Mouse (Mus musculus): Measurements from ENCODE around the gene Gorasp2.

Gorasp2 gene

GRCm38 (mm10) chr2:70660887-70661714 lies at the start of gene Gorasp2:
TSS of gene Gorasp2 (plus strand) at chr2:70661576.
- DNase-seq = peak; percentile 97 to 99

- no peak for DNase-seq
Measured at GRCm38 (mm10) chr2:70614745-70615351, 46.5 kb upstream of the Gorasp2 start.

GRCm38 (mm10) chr2:70616076-70616475 lies 45.3 kb upstream of the Gorasp2 start:
- no peak for DNase-seq

GRCm38 (mm10) chr2:70616617-70617016 lies 44.8 kb upstream of the Gorasp2 start:
- DNase-seq = no peak

GRCm38 (mm10) chr2:70619232-70619835 lies 42.0 kb upstream of the Gorasp2 start:
- DNase-seq = no peak

- DNase-seq = peak; percentile 55 to 82
Measured at GRCm38 (mm10) chr2:70620225-70620624, 41.2 kb upstream of the Gorasp2 start.

DNA sequence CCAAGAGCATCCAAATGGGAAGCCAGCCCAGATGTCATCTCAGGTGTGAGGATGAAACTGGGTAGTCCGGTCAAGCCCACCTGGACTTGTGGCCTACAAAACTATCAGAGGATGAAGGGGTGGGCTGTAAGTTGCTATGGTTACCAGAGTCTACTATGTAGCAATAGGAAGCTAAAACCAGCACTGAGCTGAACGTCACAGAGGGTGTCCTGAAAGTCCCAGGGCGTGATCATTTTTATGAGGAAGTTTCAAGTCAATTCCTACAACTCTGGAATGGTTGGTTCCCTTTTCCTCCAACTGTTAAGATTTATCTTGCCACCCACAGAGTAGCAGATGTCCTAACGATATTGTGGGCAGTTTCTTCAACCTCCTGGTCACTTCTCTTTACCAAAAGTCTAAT lies 39.1 kb upstream of the Gorasp2 start:
- no peak for DNase-seq

- no peak for DNase-seq
Measured at GRCm38 (mm10) chr2:70625761-70626160, 35.6 kb upstream of the Gorasp2 start.

GRCm38 (mm10) chr2:70628397-70628796 lies 33.0 kb upstream of the Gorasp2 start:
- DNase-seq = no peak

- DNase-seq = peak; percentile 46 to 66
Measured at GRCm38 (mm10) chr2:70629339-70629761, 32.0 kb upstream of the Gorasp2 start.

- no peak for DNase-seq
Measured at GRCm38 (mm10) chr2:70629921-70630320, 31.5 kb upstream of the Gorasp2 start.

DNA sequence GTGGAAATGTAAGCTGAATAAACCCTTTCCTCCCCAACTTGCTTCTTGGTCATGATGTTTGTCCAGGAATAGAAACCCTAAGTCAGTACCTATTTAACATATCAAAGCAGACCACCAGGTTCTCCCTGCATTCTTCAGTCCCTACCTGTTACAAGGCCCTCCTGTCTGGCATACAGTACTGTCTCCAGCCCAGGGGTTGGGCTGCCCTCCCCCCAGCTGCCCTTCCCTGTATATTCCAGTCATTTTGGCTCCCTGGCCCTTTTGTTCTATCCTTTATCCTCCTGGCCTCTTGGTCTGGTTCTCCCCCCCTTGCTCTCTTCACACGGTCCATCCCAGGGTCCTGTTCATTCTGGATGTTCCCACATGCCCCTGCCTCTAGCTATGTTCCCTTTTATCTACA lies 30.1 kb upstream of the Gorasp2 start:
- DNase-seq = no peak

- DNase-seq = no peak
Measured at GRCm38 (mm10) chr2:70632412-70632811, 29.0 kb upstream of the Gorasp2 start.

- DNase-seq = no peak
Measured at GRCm38 (mm10) chr2:70634028-70634690, 27.2 kb upstream of the Gorasp2 start.

DNA sequence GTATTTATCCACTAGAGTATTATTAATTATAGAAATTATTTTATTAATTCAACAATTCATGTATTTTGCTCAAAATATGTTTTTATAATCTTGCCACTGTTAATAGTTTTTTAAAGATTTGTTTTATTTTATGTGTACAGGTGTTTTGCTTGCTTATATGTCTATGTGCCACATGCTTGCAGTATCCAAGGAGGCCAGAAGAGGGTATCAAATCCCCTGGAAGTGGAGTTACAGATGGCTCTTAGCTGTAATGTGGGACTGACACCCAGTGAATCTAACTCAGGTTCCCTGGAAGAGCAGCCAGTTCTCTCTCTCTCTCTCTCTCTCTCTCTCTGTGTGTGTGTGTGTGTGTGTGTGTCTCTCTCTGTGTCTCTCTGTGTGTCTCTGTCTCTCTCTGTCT lies 20.4 kb upstream of the Gorasp2 start:
- DNase-seq = no peak

GRCm38 (mm10) chr2:70642971-70643565 lies 18.3 kb upstream of the Gorasp2 start:
- DNase-seq = peak in 1 of 2 experiments; percentile 6

GRCm38 (mm10) chr2:70645266-70645780 lies 16.1 kb upstream of the Gorasp2 start:
- DNase-seq = peak in 1 of 2 experiments; percentile 16

DNA sequence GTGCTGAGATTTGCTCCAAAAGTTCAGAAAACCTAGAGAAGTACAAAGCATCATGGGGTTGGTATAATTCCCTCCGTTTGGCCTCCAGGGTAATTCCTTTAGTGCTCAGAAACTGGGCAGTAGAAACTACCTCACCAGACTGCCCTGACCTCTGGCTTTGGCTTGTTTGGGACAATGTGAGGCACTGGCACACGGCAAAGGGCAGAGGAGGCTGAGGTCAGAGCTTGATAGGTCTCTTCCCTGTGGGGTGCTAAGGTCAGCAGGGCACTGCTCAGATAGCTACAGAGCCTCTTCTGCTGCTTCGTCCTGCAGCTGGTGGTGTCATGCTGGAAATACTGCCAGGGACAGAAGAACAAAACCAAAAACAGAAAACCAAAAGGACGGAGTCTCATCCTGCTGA lies 13.7 kb upstream of the Gorasp2 start:
- DNase-seq = no peak

GRCm38 (mm10) chr2:70648271-70648670 lies 13.1 kb upstream of the Gorasp2 start:
- no peak for DNase-seq

- no peak for DNase-seq
Measured at GRCm38 (mm10) chr2:70649471-70649870, 11.9 kb upstream of the Gorasp2 start.

DNA sequence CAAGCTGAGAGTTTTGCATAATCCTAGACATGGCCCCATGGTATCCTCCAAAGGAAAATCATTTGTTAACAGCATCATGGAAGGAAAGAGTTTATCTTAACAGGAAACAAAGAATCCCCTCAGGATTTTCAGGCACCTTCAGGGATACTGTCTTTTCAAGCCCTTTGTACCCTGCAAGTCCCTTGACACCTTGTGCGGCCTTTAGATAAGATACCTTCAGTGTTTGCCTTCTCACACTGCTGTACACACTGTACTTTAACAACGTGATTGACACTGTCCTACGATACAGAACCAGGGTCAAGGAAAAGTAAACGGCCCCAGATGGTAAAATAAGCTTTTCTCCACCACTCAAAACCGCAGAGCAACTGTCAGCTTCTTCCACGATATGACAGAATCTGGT lies 9.6 kb upstream of the Gorasp2 start:
- DNase-seq = no peak

- no peak for DNase-seq
Measured at GRCm38 (mm10) chr2:70657083-70657482, 4.3 kb upstream of the Gorasp2 start.

Data from cerebellum, postnatal 14 days (tissue).